Mouse (Mus musculus): Measurements from ENCODE around the gene Dscaml1. TPM values are rescaled to one million over a fixed set of nuclear protein-coding genes. Genes with fewer than 3 reads are reported as not detected.
A peak's percentile ranks its signal among the peaks of the same experiment; 100 is the strongest.

Dscaml1 gene
- polyA plus RNA-seq, 1 experiment, result 0.38 TPM

GRCm38 (mm10) chr9:45496340-45496739 is 69.9 kb downstream of the Dscaml1 start:
- no peak for TF ChIP-seq POLR2A (IDR thresholded peaks at IDR 0.05; ENCODE audit: borderline replicate concordance, extremely low read depth, low read depth, low read length)
- TF ChIP-seq CTCF (IDR thresholded peaks at IDR 0.05; ENCODE audit: insufficient read depth, low read length), result no peak
- Histone ChIP-seq H3K4me1 (ENCODE audit: control insufficient read depth, insufficient read depth, low read length) (no peaks in the 10 kb centered on the region), H3K4me3 (replicated peaks; ENCODE audit: extremely low read depth, low read depth, low read length) (no peak overlapping the region)
- WGBS, result 83% methylated on average over 3 of the region's 3 CpGs
- DNase-seq, result no peak

DNA sequence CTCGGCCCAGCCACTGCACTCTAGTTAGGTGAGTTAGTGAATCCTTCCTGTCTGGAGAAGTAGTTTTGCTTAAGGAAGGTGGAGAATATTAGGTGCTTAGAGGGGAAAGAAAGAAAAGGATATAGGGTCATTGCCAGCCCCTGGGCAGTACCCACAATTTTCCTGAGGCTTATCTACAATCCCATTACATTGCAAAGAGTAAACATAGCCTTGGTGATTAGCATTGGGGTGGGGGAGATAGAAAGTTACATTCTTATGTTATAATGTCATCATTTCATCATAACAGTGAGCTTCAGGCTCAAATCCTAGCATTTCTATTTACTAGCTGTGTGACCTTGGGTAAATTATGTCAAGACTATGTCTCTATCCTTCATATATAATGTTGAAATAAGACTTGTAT is 70.5 kb downstream of the Dscaml1 start:
- no peak overlapping the region for H3K4me3 ChIP-seq (replicated peaks; ENCODE audit: extremely low read depth, low read depth, low read length)
- WGBS, result 56% methylated on average over 1 of the region's 1 CpGs
- H3K4me1 ChIP-seq (ENCODE audit: control insufficient read depth, insufficient read depth, low read length), result no peaks in the 10 kb centered on the region
- no peak for DNase-seq
- TF ChIP-seq POLR2A (IDR thresholded peaks at IDR 0.05; ENCODE audit: borderline replicate concordance, extremely low read depth, low read depth, low read length) (no peak), CTCF (IDR thresholded peaks at IDR 0.05; ENCODE audit: insufficient read depth, low read length) (no peak)

GRCm38 (mm10) chr9:45499267-45499666 is 72.8 kb downstream of the Dscaml1 start:
- DNase-seq, result no peak
- H3K4me1 ChIP-seq (ENCODE audit: control insufficient read depth, insufficient read depth, low read length), result no peaks in the 10 kb centered on the region
- TF ChIP-seq CTCF (IDR thresholded peaks at IDR 0.05; ENCODE audit: insufficient read depth, low read length) (no peak), POLR2A (IDR thresholded peaks at IDR 0.05; ENCODE audit: borderline replicate concordance, extremely low read depth, low read depth, low read length) (no peak)
- WGBS, result 41% methylated on average over 10 of the region's 10 CpGs
- H3K4me3 ChIP-seq (replicated peaks; ENCODE audit: extremely low read depth, low read depth, low read length), result no peak overlapping the region

GRCm38 (mm10) chr9:45500071-45500595 is 73.7 kb downstream of the Dscaml1 start:
- Histone ChIP-seq H3K4me3 (replicated peaks; ENCODE audit: extremely low read depth, low read depth, low read length) (no peak overlapping the region), H3K4me1 (ENCODE audit: control insufficient read depth, insufficient read depth, low read length) (no peaks in the 10 kb centered on the region)
- no peak for TF ChIP-seq CTCF (IDR thresholded peaks at IDR 0.05; ENCODE audit: insufficient read depth, low read length)
- TF ChIP-seq POLR2A (IDR thresholded peaks at IDR 0.05; ENCODE audit: borderline replicate concordance, extremely low read depth, low read depth, low read length), result no peak
- DNase-seq, result no peak
- 82% methylated on average over 3 of the region's 3 CpGs for WGBS

DNA sequence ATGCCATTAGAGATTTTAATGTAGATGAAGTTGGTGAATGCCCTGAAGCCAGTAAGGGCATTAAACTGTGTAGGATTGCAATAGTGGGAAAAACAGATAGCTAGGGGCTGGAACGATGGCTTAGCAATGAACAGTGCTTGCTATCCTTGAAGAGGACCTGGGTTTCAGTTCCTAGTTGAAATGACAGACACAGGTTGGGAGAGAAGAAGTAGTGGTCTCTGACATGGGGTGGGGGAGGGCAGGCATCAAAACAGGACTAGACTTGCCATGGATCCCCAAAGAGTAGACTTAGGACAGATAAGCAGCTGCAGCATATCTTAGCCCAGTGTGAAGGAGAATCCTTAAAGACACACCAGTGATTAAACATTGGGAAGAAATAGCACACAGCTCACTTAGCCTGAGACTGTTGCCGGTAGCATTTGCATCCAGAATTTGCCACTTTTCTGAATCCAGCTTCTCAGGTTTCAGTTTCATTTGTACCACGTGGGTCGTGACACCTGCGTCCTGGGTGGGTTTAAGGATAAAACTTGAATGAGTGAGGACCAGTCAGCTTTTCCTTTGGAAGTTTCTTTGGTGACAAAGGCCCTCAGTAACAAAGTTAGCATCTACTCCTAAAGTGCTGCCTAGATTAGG is 75.0 kb downstream of the Dscaml1 start:
- H3K4me1 ChIP-seq (ENCODE audit: control insufficient read depth, insufficient read depth, low read length), result no peaks in the 10 kb centered on the region
- WGBS, result 52% methylated on average over 5 of the region's 5 CpGs
- DNase-seq, result no peak
- H3K4me3 ChIP-seq (replicated peaks; ENCODE audit: extremely low read depth, low read depth, low read length), result no peak overlapping the region
- no peak for TF ChIP-seq CTCF (IDR thresholded peaks at IDR 0.05; ENCODE audit: insufficient read depth, low read length)
- no peak for TF ChIP-seq POLR2A (IDR thresholded peaks at IDR 0.05; ENCODE audit: borderline replicate concordance, extremely low read depth, low read depth, low read length)

DNA sequence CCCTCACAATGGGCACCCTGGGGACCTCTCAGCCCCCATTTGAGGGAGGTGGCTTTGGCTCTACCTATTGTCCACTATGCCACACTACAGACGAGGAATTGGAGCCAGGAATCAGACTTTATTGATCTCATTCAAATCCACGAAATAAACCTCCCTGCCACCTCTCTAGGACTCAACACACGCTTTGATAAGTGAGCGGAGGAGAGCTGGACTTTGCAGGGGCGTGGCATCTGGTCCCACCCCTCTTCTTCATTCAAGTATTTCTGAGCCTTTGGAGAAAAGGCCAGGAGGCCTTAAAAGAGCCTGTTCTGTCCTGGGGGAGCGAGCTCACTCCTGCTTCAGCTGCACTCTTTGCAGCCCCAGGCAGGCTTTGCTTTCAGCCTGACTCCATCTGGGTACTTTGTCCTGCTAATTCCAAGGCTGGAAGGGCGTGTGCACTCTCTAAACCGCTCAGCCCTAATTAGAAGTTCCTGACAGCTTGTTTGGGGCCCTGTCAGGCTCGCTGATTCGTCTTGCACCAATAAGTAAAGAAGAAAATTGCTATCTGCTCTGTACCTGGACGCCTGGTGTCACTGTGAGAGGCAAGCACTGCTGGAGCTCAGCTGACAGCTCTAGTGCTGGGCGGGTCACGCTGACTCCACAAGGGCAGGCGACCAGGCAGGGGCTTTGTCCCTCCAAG is 75.7 kb downstream of the Dscaml1 start:
- Histone ChIP-seq H3K4me1 (ENCODE audit: control insufficient read depth, insufficient read depth, low read length) (no peaks in the 10 kb centered on the region), H3K4me3 (replicated peaks; ENCODE audit: extremely low read depth, low read depth, low read length) (no peak overlapping the region)
- peak; percentile 31 for DNase-seq
- TF ChIP-seq CTCF (IDR thresholded peaks at IDR 0.05; ENCODE audit: insufficient read depth, low read length) (no peak), POLR2A (IDR thresholded peaks at IDR 0.05; ENCODE audit: borderline replicate concordance, extremely low read depth, low read depth, low read length) (no peak)
- 44% methylated on average over 14 of the region's 14 CpGs for WGBS

- WGBS, result 50% methylated on average over 5 of the region's 5 CpGs
- no peak for TF ChIP-seq POLR2A (IDR thresholded peaks at IDR 0.05; ENCODE audit: borderline replicate concordance, extremely low read depth, low read depth, low read length)
- no peak for TF ChIP-seq CTCF (IDR thresholded peaks at IDR 0.05; ENCODE audit: insufficient read depth, low read length)
- H3K4me1 ChIP-seq (ENCODE audit: control insufficient read depth, insufficient read depth, low read length), result no peaks in the 10 kb centered on the region
- no peak overlapping the region for H3K4me3 ChIP-seq (replicated peaks; ENCODE audit: extremely low read depth, low read depth, low read length)
- peak; percentile 49 for DNase-seq
Observed at GRCm38 (mm10) chr9:45504977-45505376, 78.5 kb downstream of the Dscaml1 start.

- H3K4me3 ChIP-seq (replicated peaks; ENCODE audit: extremely low read depth, low read depth, low read length), result no peak overlapping the region
Observed at GRCm38 (mm10) chr9:45505487-45505939, 79.1 kb downstream of the Dscaml1 start.

GRCm38 (mm10) chr9:45507482-45507881 is 81.1 kb downstream of the Dscaml1 start:
- H3K4me3 ChIP-seq (replicated peaks; ENCODE audit: extremely low read depth, low read depth, low read length), result no peak overlapping the region
- H3K4me1 ChIP-seq (ENCODE audit: control insufficient read depth, insufficient read depth, low read length), result no peaks in the 10 kb centered on the region
- TF ChIP-seq POLR2A (IDR thresholded peaks at IDR 0.05; ENCODE audit: borderline replicate concordance, extremely low read depth, low read depth, low read length) (no peak), CTCF (IDR thresholded peaks at IDR 0.05; ENCODE audit: insufficient read depth, low read length) (no peak)
- DNase-seq, result no peak
- WGBS, result 32% methylated on average over 9 of the region's 9 CpGs

More at GRCm38 (mm10) chr9:45505487-45505939, 79.1 kb downstream of the Dscaml1 start:
- WGBS, result 27% methylated on average over 4 of the region's 4 CpGs
- no peaks in the 10 kb centered on the region for H3K4me1 ChIP-seq (ENCODE audit: control insufficient read depth, insufficient read depth, low read length)
- DNase-seq, result peak; percentile 19
- TF ChIP-seq POLR2A (IDR thresholded peaks at IDR 0.05; ENCODE audit: borderline replicate concordance, extremely low read depth, low read depth, low read length), result no peak
- TF ChIP-seq CTCF (IDR thresholded peaks at IDR 0.05; ENCODE audit: insufficient read depth, low read length), result no peak

Measured in lung, adult 2 months (tissue).